Mouse (Mus musculus): Measurements from ENCODE around the gene Ctag2. TPM values are rescaled to one million over a fixed set of nuclear protein-coding genes. Genes with fewer than 3 reads are reported as not detected.

Gene Ctag2
- not detected for polyA plus RNA-seq (2017; shearing (Covaris generic))

- no peak for ATAC-seq
These were observed at the start of gene Ctag2 for GRCm38 (mm10) chrX:65047344-65047743. TSS of gene Ctag2 (plus strand) at chrX:65047644.
